Mouse (Mus musculus) neural tube, embryonic 14.5 days (tissue): ENCODE data around the gene Trp73. TPM values are rescaled to one million over a fixed set of nuclear protein-coding genes. Genes with fewer than 3 reads are reported as not detected.
A peak's percentile ranks its signal among the peaks of the same experiment; 100 is the strongest.

ENCODE experiments used
- ATAC-seq: fragments of 200-750 bp; cut with Nextera tagmentation; 2 replicates; pipeline ENCODE4 v1.8.0; 2017; ENCODE audit warnings: low read depth, mild to moderate bottlenecking, moderate TSS enrichment, moderate library complexity
- H3K27ac ChIP-seq: fragments of 300-500 bp; sonication (generic); 2 replicates; pipeline ENCODE4 v1.5.1; 2014; ENCODE audit warnings: low read depth, mild to moderate bottlenecking, control low read depth, low read length, moderate library complexity, mixed read lengths
- H3K27me3 ChIP-seq: fragments of 300-500 bp; sonication (generic); 2 replicates; pipeline ENCODE4 v1.6.1; 2014; ENCODE audit warnings: low read length; ENCODE audit not compliant: control insufficient read depth, insufficient read depth
- H3K36me3 ChIP-seq: fragments of 300-500 bp; sonication (generic); 2 replicates; pipeline ENCODE4 v1.6.1; 2014; ENCODE audit warnings: low read length, mixed read lengths; ENCODE audit not compliant: control insufficient read depth, insufficient read depth
- H3K4me1 ChIP-seq: fragments of 300-500 bp; sonication (generic); 2 replicates; pipeline ENCODE4 v1.6.1; 2014; ENCODE audit warnings: low read length; ENCODE audit not compliant: control insufficient read depth, insufficient read depth
- H3K4me2 ChIP-seq: fragments of 300-500 bp; sonication (generic); 2 replicates; pipeline ENCODE4 v1.6.1; 2014; ENCODE audit warnings: mild to moderate bottlenecking, low read depth, low read length, control low read depth
- H3K4me3 ChIP-seq: fragments of 300-500 bp; sonication (generic); 2 replicates; pipeline ENCODE4 v1.5.1; 2014; ENCODE audit warnings: low read depth, low read length, control low read depth, mixed read lengths
- H3K9ac ChIP-seq: fragments of 300-500 bp; sonication (generic); replicated peaks from 2 replicates; pipeline ENCODE4 v1.6.1; 2014; ENCODE audit warnings: low read depth, mild to moderate bottlenecking, control low read depth, low read length, mixed read lengths
- H3K9me3 ChIP-seq: fragments of 300-500 bp; sonication (generic); 2 replicates; pipeline ENCODE4 v1.6.1; 2016; ENCODE audit warnings: low read length; ENCODE audit not compliant: control insufficient read depth
- WGBS: fragments of 180-500 bp; shearing (Covaris S2); extraction: QIAGEN DNeasy Blood & Tissue Kit; methylation state at CpG from one replicate; pipeline ENCODE4 v1.1.7; 2014; 5-methylcytosine and 5-hydroxymethylcytosine counted together
- polyA plus RNA-seq: library from polyadenylated mRNA; unstranded; fragments of >200 nt; fragmentation: Nextera tagmentation; extraction: Ambion mirVana; gene quantifications from 2 replicates; pipeline ENCODE4 v1.2.1, GENCODE M21; 2014

Trp73 gene
- not detected in 2 replicates for polyA plus RNA-seq

DNA sequence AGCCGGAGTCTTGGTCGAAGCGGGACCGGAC is at the start of gene Trp73:
TSS of gene Trp73 (minus strand) at position 27 of the 31 bp plus-strand sequence.
- Histone ChIP-seq H3K36me3 (no peaks in the 10 kb centered on the region), H3K4me2 (peak within 1 kb of the TSS; percentile 85), H3K27ac (no peak within 1 kb of the TSS), H3K9me3 (no peaks in the 10 kb centered on the region), H3K9ac (peak within 1 kb of the TSS; percentile 44; the same call in 1 of the 2 replicates), H3K4me1 (peaks cover 18% of the 10 kb centered on the region), H3K27me3 (peaks cover 32% of the 10 kb centered on the region), H3K4me3 (peak within 1 kb of the TSS; percentile 40)
- WGBS: 3% methylated on average over 4 of the region's 4 CpGs
- ATAC-seq: no peak

GRCm38 (mm10) chr4:154188948-154189347 is 48.9 kb upstream of the Trp73 start:
- no peak overlapping the region for H3K4me2 ChIP-seq
- H3K9ac ChIP-seq: no peak overlapping the region
- no peaks in the 10 kb centered on the region for H3K4me1 ChIP-seq
- no peak overlapping the region for H3K27ac ChIP-seq
- no peaks in the 10 kb centered on the region for H3K9me3 ChIP-seq
- no peaks in the 10 kb centered on the region for H3K27me3 ChIP-seq
- no peak overlapping the region for H3K4me3 ChIP-seq
- no peaks in the 10 kb centered on the region for H3K36me3 ChIP-seq
- 76% methylated on average over 8 of the region's 8 CpGs for WGBS
- no peak for ATAC-seq

GRCm38 (mm10) chr4:154186002-154186537 is 46.1 kb upstream of the Trp73 start:
- H3K4me2 ChIP-seq: no peak overlapping the region
- ATAC-seq: no peak
- no peaks in the 10 kb centered on the region for H3K27me3 ChIP-seq

DNA sequence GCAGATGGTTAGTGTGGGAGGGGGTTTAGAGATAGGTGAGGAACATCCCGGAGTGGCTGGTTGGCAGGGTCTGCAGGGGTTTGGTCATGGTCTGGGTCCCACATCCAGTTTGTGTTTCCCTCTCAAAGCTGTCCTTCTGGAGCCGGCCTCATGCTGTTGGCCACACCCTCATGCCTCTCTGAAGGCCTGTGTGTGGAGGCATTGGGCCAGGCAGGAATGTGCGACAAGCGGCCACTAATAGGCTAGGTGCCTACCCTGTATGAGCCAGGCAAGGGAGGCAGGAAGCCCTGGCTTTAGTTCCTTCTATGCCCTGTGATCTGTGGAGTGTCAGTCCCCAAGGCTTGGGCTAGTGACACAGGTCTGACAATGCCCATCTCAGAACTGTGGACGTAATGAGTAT is 45.0 kb upstream of the Trp73 start:
- Histone ChIP-seq H3K4me3 (no peak overlapping the region), H3K27ac (no peak overlapping the region), H3K4me1 (no peaks in the 10 kb centered on the region), H3K4me2 (no peak overlapping the region), H3K9me3 (no peaks in the 10 kb centered on the region), H3K9ac (no peak overlapping the region), H3K27me3 (no peaks in the 10 kb centered on the region), H3K36me3 (no peaks in the 10 kb centered on the region)
- no peak for ATAC-seq
- WGBS: 79% methylated on average over 5 of the region's 5 CpGs

More at GRCm38 (mm10) chr4:154186002-154186537, 46.1 kb upstream of the Trp73 start:
- Histone ChIP-seq H3K36me3 (no peaks in the 10 kb centered on the region), H3K27ac (no peak overlapping the region), H3K9me3 (no peaks in the 10 kb centered on the region), H3K4me1 (no peaks in the 10 kb centered on the region), H3K4me3 (no peak overlapping the region), H3K9ac (no peak overlapping the region)
- 73% methylated on average over 10 of the region's 11 CpGs for WGBS

DNA sequence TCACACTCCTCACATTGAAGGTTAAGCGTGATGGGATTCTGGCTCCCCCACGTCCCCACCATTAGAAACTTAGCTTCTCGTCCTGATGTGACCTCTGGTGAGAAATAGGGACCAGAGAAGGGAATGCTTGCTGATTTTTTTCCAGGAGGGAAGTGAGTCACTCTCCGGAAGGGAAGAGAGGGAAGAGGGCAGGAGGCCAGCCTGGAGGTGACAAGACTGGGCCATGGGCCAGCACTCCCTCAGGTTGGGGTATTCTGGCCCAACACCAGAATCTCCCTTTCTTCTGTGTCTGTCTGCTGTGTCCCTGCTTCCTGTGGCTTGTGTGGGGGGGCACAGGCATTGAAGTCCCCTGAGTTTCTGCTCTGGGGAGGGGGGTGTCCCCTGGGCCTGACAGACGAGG is 43.6 kb upstream of the Trp73 start:
- Histone ChIP-seq H3K4me1 (no peaks in the 10 kb centered on the region), H3K27ac (no peak overlapping the region), H3K4me3 (no peak overlapping the region), H3K4me2 (no peak overlapping the region), H3K9me3 (no peaks in the 10 kb centered on the region), H3K9ac (no peak overlapping the region), H3K36me3 (no peaks in the 10 kb centered on the region), H3K27me3 (no peaks in the 10 kb centered on the region)
- 88% methylated on average over 5 of the region's 5 CpGs for WGBS
- no peak for ATAC-seq

DNA sequence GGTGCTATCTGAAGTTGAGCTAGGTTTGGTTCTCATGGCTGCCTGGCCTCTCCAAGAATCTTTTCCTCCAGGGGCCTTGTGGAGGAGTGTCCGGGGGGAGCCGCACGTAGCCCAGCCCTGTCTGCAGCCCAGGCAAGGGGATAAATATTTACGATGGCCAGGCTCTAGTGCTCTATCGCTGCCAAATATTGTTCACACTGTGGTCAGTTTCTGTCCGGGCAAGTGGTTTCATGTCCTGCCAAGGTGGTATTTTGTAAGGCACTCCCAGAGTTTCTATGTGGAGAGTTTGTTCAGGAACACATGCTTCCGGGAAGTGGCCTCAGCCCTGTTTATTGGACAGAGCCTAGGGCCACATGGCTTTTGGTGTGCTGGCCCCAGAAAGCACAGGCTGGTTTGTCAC is 41.0 kb upstream of the Trp73 start:
- Histone ChIP-seq H3K9me3 (no peaks in the 10 kb centered on the region), H3K4me3 (no peak overlapping the region), H3K4me2 (no peak overlapping the region), H3K27ac (no peak overlapping the region), H3K9ac (no peak overlapping the region), H3K36me3 (no peaks in the 10 kb centered on the region), H3K27me3 (no peaks in the 10 kb centered on the region), H3K4me1 (no peaks in the 10 kb centered on the region)
- 91% methylated on average over 7 of the region's 7 CpGs for WGBS
- no peak for ATAC-seq

DNA sequence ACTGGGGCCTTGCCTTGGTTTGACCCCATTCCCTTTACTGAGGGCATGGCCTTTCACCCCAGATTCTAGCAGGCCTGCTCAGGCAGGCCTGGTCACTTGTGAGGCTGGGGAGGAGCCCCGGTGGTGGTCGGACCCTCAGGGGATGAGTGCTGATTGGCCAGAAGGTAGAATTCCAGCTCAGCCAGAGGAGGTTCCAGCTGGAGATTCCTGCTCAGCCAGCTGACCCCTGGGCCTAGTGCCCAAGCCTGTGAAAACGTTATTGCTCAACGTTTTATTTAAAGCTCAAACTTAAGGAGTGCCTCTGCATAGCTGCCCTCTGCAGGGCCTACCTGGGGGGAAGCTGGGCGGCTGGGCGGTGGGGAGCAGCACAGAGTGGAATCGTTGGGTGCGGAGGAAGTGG is 37.2 kb upstream of the Trp73 start:
- Histone ChIP-seq H3K4me2 (no peak overlapping the region), H3K36me3 (no peaks in the 10 kb centered on the region), H3K27me3 (peaks cover 2% of the 10 kb centered on the region), H3K9ac (no peak overlapping the region), H3K4me3 (no peak overlapping the region), H3K9me3 (no peaks in the 10 kb centered on the region), H3K4me1 (no peaks in the 10 kb centered on the region), H3K27ac (no peak overlapping the region)
- no peak for ATAC-seq
- 66% methylated on average over 8 of the region's 8 CpGs for WGBS

DNA sequence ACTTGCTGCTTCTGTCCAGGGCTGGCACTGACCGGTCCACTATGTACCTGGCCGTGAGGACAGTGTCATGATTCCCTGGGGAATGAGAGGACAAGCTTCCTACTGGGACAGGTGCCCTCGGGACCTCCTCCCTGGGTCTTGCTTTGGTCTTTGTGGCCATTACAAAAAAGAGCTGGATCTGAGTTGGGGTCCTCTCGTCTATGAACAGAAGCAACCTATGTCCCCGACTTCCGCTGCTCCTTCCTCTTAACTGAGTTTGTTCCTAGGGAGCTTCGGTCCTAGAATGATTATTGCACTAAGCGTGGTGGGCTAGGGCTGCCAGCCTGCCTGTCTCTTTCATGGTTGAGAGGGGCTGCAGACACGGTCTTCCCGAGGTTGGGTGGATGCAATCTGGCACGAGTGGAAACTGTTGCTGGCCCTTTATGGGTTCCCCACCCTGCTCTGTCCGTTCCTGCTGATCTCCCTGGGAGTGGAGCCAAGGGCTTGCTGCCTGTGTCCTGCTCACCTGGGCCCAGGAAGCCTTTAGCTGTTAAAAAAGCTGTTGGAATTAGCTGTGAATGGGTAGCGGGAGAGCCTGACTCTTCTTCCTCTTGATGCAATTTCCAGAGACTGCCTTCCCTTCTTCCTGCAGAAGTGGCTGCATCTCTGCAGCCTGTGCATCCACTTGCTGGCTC is 32.1 kb upstream of the Trp73 start:
- Histone ChIP-seq H3K4me2 (peak overlapping the region; percentile 92), H3K9ac (no peak overlapping the region), H3K27ac (no peak overlapping the region), H3K9me3 (no peaks in the 10 kb centered on the region), H3K36me3 (no peaks in the 10 kb centered on the region), H3K27me3 (peaks cover 38% of the 10 kb centered on the region), H3K4me1 (peaks cover 5% of the 10 kb centered on the region), H3K4me3 (peak overlapping the region; percentile 42)
- ATAC-seq: no peak
- WGBS: 37% methylated on average over 13 of the region's 13 CpGs

- Histone ChIP-seq H3K9me3 (no peaks in the 10 kb centered on the region), H3K4me2 (peak overlapping the region; percentile 92), H3K9ac (peak overlapping the region; percentile 41), H3K27ac (no peak overlapping the region), H3K36me3 (no peaks in the 10 kb centered on the region), H3K4me3 (peak overlapping the region; percentile 42), H3K4me1 (peaks cover 5% of the 10 kb centered on the region), H3K27me3 (peaks cover 38% of the 10 kb centered on the region)
- ATAC-seq: peak; percentile 42
- WGBS: under 1% methylated on average over 37 of the region's 37 CpGs
Observed at GRCm38 (mm10) chr4:154171151-154171930, 31.3 kb upstream of the Trp73 start.
